Mouse (Mus musculus) megakaryocyte, embryonic 14.5 days (primary cell): ENCODE results near the gene Arhgef19.

ENCODE experiments used
- FLI1 ChIP-seq: IDR thresholded peaks from 2 replicates; pipeline ENCODE4 v1.6.1; 2012; ENCODE audit warnings: low read length, inconsistent platforms, mixed read lengths
- GATA1 ChIP-seq: IDR thresholded peaks from 3 replicates; pipeline ENCODE4 v1.6.1; 2012; ENCODE audit warnings: mixed read lengths, low read length, inconsistent platforms, borderline replicate concordance

GRCm38 (mm10) chr4:141254234-141254633 lies 14.9 kb downstream of the Arhgef19 start:
- TF ChIP-seq GATA1 (no peak), FLI1 (no peak)
